Mouse (Mus musculus) spleen, postnatal 36 days (tissue): ENCODE data around the gene Trmt112.
"Not testable (repeated sequence)": the region's sequence is repeated elsewhere in the genome, so short reads cannot be mapped to it uniquely, and the experiment has no call there.

Source experiments
- DNase-seq, 2 experiments: peaks; one replicate each; pipeline ENCODE4 v3.0.0; 2022; ENCODE audit warnings: low spot score in 2 of 2, mixed read lengths in 1 of 2

Gene Trmt112

GRCm38 (mm10) chr19:6909507-6910289, at the start of gene Trmt112, which contains the start of gene Prdx5:
Gene Trmt112, plus strand, starts transcription at chr19:6909698.
Gene Prdx5, minus strand, starts transcription at chr19:6910106.
- peak; percentile 90 to 91 for DNase-seq

- DNase-seq = no peak
Observed at GRCm38 (mm10) chr19:6859971-6860370, 49.5 kb upstream of the Trmt112 start.

DNA sequence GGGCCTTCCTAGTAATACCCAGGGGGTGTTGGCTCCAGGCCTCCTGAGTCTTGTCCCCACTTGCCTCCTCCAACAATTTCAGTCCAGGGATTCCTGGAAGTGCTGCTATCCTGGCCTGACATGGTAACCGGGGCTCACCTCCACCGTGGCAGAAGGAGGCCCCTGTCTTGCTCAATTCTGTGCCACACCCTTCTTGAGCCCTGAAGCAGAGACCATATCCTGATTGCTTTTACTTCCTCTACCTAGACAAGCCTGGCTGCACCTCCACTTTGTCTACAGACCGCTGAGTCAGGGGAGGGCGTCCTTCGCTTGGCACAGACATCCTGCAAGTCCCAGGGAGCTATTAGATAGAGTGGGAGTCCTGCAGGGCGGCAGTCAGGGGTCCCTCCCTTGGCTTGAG, 48.8 kb upstream of the Trmt112 start:
- peak; percentile 83 for DNase-seq

- no peak for DNase-seq
Observed at GRCm38 (mm10) chr19:6861451-6861850, 48.0 kb upstream of the Trmt112 start.

- peak; percentile 67 to 73 for DNase-seq
Observed at GRCm38 (mm10) chr19:6869355-6869754, 40.1 kb upstream of the Trmt112 start.

GRCm38 (mm10) chr19:6871574-6872271, 37.8 kb upstream of the Trmt112 start:
- peak; percentile 49 to 59 for DNase-seq

GRCm38 (mm10) chr19:6872701-6873100, 36.8 kb upstream of the Trmt112 start:
- DNase-seq = no peak

DNA sequence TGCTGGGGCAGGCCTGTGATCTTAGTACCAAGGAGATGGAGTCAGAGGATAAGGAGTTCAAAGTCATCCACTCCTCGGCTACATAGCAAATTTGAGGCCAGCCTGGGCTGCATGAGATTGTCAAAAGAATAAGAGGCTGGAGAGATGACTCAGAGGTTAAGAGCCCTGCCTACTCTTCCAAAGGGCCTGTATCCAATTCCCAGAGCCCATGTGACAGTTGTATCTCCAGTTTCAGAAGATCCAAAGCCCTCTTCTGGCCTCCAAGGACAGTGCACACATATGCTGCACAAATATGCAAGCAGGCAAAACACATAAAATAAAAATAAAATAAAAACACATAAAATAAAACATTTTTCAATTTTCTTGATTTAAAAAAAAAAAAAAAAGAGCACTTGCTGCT, 35.2 kb upstream of the Trmt112 start:
- no peak for DNase-seq

- no peak for DNase-seq
Observed at GRCm38 (mm10) chr19:6875834-6876233, 33.7 kb upstream of the Trmt112 start.

DNA sequence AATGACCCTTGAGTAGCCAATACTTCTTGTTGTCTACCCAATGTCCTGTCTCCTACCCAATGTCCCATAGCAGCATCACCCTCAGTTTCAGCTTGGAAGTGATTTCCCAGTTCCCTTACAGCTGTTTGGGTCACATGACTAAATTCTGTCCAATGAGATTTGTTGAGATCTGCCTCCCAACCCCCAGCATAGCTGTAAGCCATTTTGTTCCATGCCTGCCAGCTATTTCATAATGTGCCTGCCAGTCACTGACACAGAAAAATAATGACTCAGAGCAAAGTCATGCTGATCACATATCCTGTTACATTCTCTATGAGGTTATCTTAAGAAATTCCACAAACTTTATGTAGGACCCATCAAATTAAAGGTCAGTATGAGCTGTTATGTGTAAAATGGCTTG, 32.7 kb upstream of the Trmt112 start:
- no peak for DNase-seq

GRCm38 (mm10) chr19:6877965-6878364, 31.5 kb upstream of the Trmt112 start:
- DNase-seq = no peak

- DNase-seq = no peak
Observed at GRCm38 (mm10) chr19:6892512-6892911, 17.0 kb upstream of the Trmt112 start.

GRCm38 (mm10) chr19:6893731-6894451, 15.6 kb upstream of the Trmt112 start:
- DNase-seq = no peak

GRCm38 (mm10) chr19:6895608-6896305, 13.7 kb upstream of the Trmt112 start:
- not testable (repeated sequence) for DNase-seq

DNA sequence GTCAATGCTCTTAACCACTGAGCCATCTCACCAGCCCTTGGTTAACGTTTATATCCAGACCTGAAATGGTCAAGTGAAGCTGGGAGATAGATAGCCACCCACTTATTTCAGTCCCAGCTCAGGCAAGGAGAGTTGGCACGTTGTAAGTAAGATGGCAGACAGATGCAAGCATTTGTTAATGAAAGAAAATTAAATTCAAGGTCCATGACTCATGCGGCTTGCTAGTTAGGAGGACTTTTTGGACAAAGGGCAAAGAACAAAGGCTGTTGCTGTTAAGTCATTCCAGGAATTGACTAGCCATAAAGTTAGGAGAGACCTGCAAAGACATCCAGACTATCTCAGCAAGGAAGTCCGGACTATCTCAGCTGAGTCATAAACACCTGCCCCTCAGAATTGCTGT, 9.9 kb upstream of the Trmt112 start:
- DNase-seq = no peak

GRCm38 (mm10) chr19:6903031-6903430, 6.5 kb upstream of the Trmt112 start:
- no peak for DNase-seq

DNA sequence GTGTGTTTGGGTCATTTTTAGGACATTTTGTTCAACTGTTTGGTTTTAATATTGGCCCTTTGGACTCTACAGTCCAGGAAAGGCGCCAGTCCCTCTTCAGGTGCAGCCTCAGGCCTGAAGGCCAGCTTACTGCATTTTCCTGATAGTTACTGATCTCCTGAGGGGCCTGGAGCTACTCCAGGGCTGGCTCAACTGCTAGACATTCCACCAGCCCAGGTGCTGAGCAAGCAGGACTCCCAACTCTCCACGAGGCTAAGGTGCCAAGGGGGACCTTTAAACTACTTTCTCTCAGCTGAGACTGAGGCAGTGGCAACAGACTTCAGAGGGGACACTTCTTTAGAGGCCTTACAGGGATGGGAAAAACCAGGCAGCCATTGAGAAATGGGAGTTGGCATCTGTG, 4.7 kb upstream of the Trmt112 start:
- no peak for DNase-seq

GRCm38 (mm10) chr19:6905498-6906159, 3.9 kb upstream of the Trmt112 start:
- DNase-seq = no peak

DNA sequence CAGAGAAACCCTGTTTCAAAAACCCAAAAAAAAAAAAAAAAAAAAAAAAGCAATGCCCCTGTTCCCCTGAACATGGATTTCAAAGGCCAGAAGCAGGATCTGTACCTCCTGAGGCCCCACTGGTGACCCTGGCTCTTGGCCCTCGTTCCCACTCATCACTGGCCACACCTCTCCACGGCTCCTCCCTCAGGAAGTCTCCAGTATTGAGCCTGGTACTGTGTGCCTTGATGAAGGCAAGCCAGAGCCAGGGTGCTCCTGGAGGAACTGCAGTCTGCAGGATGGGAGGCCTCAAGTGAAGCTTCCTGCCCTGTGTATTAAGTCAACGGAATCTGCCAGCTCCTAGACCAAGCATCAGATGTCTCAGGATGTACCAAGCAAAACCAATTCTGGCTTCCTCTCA, 3.3 kb upstream of the Trmt112 start:
- DNase-seq = no peak

DNA sequence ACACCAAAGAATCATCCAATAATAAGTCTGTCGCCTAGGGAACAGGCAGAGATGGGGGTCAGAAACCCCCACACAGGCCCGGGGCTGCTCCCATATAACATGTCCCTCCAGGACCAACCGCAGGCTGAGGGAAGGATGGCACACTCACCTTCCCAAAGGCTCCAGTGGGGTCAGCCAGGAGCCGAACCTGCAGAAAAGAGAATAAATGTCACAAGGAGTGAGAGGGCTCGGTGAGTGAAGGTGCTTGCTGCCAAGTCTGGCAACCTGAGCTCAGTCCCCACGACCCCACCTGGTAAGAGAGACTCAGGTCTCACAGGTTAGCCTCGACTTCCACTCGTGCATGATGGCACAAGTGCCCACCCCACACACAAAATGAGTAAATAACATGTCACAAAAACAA, 2.4 kb upstream of the Trmt112 start:
- DNase-seq = no peak

GRCm38 (mm10) chr19:6907811-6908540, 1.5 kb upstream of the Trmt112 start:
- no peak for DNase-seq
